Mouse (Mus musculus) hindbrain, embryonic 13.5 days (tissue): ENCODE data around the gene Psmb5. TPM values are rescaled to one million over a fixed set of nuclear protein-coding genes. Genes with fewer than 3 reads are reported as not detected.
A peak's percentile ranks its signal among the peaks of the same experiment; 100 is the strongest.

ENCODE experiments used
- ATAC-seq: fragments of 200-750 bp; cut with Nextera tagmentation; 2 replicates; pipeline ENCODE4 v1.8.0; 2017; ENCODE audit warnings: moderate TSS enrichment; ENCODE audit not compliant: low FRiP score
- H3K27ac ChIP-seq: fragments of 300-500 bp; sonication (generic); 2 replicates; pipeline ENCODE4 v1.5.1; 2015; ENCODE audit warnings: inconsistent platforms, mild to moderate bottlenecking, moderate library complexity
- H3K27me3 ChIP-seq: fragments of 300-500 bp; sonication (generic); 2 replicates; pipeline ENCODE4 v1.6.1; 2015; ENCODE audit warnings: mild to moderate bottlenecking, inconsistent platforms
- H3K36me3 ChIP-seq: fragments of 300-500 bp; sonication (generic); 2 replicates; pipeline ENCODE4 v1.6.1; 2015; ENCODE audit warnings: mild to moderate bottlenecking, inconsistent platforms
- H3K4me1 ChIP-seq: fragments of 300-500 bp; sonication (generic); replicated peaks from 2 replicates; pipeline ENCODE4 v1.6.1; 2015; ENCODE audit warnings: inconsistent platforms
- H3K4me2 ChIP-seq: fragments of 300-500 bp; sonication (generic); 2 replicates; pipeline ENCODE4 v1.6.1; 2015; ENCODE audit warnings: inconsistent platforms, mild to moderate bottlenecking, moderate library complexity
- H3K4me3 ChIP-seq: fragments of 300-500 bp; sonication (generic); 2 replicates; pipeline ENCODE4 v1.5.1; 2015; ENCODE audit warnings: mild to moderate bottlenecking, inconsistent platforms
- H3K9ac ChIP-seq: fragments of 300-500 bp; sonication (generic); 2 replicates; pipeline ENCODE4 v1.6.1; 2015; ENCODE audit warnings: mild to moderate bottlenecking, inconsistent platforms
- H3K9me3 ChIP-seq: fragments of 300-500 bp; sonication (generic); 2 replicates; pipeline ENCODE4 v1.6.1; 2016; ENCODE audit warnings: inconsistent platforms
- WGBS: fragments of 180-500 bp; shearing (Covaris S2); methylation state at CpG from one replicate; pipeline ENCODE4 v1.1.7; 2015; 5-methylcytosine and 5-hydroxymethylcytosine counted together
- polyA plus RNA-seq: library from polyadenylated mRNA; unstranded; fragments of >200 nt; fragmentation: Nextera tagmentation; extraction: Ambion mirVana; gene quantifications from 2 replicates; pipeline ENCODE4 v1.2.1, GENCODE M21; 2015

Psmb5 gene
- polyA plus RNA-seq: 439 and 447 TPM in 2 replicates

DNA sequence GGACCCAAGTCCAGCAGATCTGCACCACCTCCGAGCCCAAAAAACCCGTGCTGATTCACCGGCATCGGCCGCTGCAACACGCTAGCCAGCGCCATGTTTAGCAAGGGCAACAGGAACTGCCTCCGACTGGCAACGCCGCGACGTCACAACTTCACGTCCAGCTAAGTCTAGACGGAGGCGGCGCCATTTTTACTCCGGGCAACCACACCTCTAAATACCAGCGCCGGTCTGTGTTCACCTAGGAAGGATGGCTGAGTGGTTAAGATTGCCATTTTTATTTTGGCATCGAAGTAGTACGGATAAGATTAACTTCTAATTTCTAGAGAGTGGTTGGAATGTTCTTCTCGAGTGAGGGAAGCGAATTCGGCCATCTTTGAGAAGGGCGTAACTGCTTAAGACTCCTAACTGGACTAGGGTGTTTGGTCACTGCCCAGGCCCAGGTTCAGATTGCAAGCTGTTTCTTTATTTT, at the start of gene Psmb5:
Gene Psmb5, minus strand, starts transcription at position 126 of the 469 bp plus-strand sequence.
- peak; percentile 89 for ATAC-seq
- H3K4me3 ChIP-seq: peak within 1 kb of the TSS; percentile 79
- H3K36me3 ChIP-seq: peaks cover 28% of the 10 kb centered on the region
- peak within 1 kb of the TSS; percentile 76 for H3K4me2 ChIP-seq
- peaks cover 26% of the 10 kb centered on the region for H3K4me1 ChIP-seq
- H3K27me3 ChIP-seq: no peaks in the 10 kb centered on the region
- peak within 1 kb of the TSS; percentile 89 for H3K27ac ChIP-seq
- H3K9ac ChIP-seq: peak within 1 kb of the TSS; percentile 93
- under 1% methylated on average over 25 of the region's 25 CpGs for WGBS
- no peaks in the 10 kb centered on the region for H3K9me3 ChIP-seq

DNA sequence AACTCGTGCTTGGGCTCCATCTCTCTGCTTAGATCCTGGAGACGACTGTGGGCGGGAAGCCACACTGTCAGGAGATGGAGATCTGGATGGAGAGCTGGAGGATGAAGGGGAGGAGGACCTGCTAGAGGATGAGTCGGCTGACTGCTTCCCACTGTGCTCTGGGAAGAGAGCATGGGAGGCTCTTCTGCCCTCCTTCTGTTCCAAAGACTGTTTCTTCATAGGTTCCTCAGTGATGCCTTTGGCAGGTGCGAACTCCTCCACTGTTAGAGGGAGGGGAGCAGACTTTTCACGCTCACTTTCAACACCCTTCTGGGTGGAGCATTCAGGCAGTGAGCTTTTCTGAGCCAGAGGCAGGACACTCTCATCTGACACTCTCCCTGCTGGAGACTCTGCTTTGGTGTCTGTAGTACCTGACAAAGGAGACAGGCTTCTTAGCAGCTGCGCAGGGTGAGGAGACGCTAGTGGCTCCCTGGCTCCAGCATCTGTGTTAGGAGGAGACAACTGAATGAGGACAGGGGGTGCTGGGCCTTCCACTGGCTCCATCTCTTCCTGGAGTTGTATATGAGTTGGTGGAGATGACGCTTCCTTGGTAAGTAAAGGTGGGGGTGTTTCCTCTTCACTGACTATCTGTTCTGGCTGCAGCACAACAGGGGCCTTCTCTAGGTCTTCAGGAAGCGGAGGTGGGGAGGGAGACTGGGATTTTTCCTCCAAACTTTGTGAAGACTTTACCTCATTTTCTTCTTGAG, 46.8 kb upstream of the Psmb5 start:
- Histone ChIP-seq H3K4me1 (no peaks in the 10 kb centered on the region), H3K4me3 (no peak overlapping the region), H3K9me3 (no peaks in the 10 kb centered on the region), H3K36me3 (peaks cover 97% of the 10 kb centered on the region), H3K27me3 (no peaks in the 10 kb centered on the region), H3K4me2 (no peak overlapping the region), H3K9ac (no peak overlapping the region), H3K27ac (no peak overlapping the region)
- WGBS: 90% methylated on average over 10 of the region's 10 CpGs
- ATAC-seq: no peak

DNA sequence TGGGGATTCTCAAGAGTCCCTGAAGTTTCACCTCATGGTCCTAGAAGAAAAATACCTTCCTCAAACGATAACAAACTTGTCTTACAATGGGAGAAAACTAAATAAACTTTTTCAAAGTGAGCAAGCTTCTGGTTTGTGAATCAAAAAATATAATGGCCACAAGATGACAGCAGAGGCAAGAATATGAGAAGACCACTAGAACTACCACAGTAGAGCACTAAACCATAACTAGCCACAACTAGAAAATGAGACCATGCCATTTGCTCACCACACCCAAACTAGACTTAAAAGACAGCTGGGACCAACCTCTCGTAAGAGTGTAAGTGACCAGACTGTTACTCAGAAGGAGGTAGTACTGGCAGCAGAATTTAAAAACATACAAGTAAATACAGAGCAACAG, 42.2 kb upstream of the Psmb5 start:
- Histone ChIP-seq H3K4me2 (no peak overlapping the region), H3K4me1 (no peaks in the 10 kb centered on the region), H3K27me3 (no peaks in the 10 kb centered on the region), H3K9me3 (no peaks in the 10 kb centered on the region), H3K27ac (no peak overlapping the region), H3K4me3 (no peak overlapping the region), H3K36me3 (peaks cover 92% of the 10 kb centered on the region), H3K9ac (no peak overlapping the region)
- 99% methylated on average over 2 of the region's 2 CpGs for WGBS
- ATAC-seq: no peak

DNA sequence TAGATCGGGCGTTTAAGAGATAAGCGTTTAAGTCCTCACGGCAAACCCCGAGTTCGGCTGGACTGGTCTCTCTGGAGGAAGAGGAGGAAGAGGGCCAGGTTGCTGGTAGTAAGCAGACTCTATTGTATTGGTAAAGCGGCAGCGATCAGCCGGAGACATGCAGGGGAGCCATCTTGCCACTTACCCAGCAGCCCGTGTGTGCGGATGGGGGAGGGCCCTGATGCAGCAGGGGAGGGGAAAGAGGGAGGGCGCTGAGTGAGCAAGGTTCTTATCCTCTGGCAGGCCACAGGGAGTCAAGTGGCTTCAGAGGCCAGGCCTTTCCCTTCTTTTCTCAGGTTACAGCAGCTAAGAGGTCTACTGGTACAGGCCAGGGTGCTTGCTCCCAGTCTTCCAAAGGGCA, 35.7 kb upstream of the Psmb5 start:
- no peaks in the 10 kb centered on the region for H3K9me3 ChIP-seq
- H3K27ac ChIP-seq: peak overlapping the region; percentile 91
- under 1% methylated on average over 12 of the region's 12 CpGs for WGBS
- H3K36me3 ChIP-seq: peaks cover 65% of the 10 kb centered on the region
- ATAC-seq: peak; percentile 83
- H3K27me3 ChIP-seq: no peaks in the 10 kb centered on the region
- H3K4me1 ChIP-seq: peaks cover 48% of the 10 kb centered on the region
- H3K4me2 ChIP-seq: peak overlapping the region; percentile 97
- H3K9ac ChIP-seq: peak overlapping the region; percentile 90
- H3K4me3 ChIP-seq: peak overlapping the region; percentile 72

DNA sequence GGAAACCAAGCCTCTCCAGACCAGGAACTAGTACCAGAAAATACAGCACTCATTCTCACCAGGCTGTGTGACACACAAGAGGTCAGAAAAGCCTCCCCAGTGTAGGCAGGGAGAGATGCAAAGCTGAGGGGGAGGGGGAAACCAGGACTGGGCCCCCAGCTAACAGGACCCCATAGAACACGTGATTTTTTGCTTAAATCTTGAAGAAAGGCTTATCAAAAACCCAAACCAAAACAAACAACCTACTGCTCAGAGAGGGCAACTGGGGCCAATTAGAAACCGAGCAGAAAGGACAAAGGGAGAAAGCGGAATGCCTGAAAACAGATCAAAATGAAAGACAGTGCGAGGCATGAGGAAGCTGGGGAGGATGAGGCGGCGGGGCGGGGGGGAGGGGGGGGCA, 35.0 kb upstream of the Psmb5 start:
- Histone ChIP-seq H3K9ac (peak overlapping the region; percentile 90), H3K4me3 (peak overlapping the region; percentile 72), H3K4me1 (peaks cover 55% of the 10 kb centered on the region), H3K36me3 (peaks cover 65% of the 10 kb centered on the region), H3K27ac (peak overlapping the region; percentile 91), H3K27me3 (no peaks in the 10 kb centered on the region), H3K9me3 (no peaks in the 10 kb centered on the region), H3K4me2 (peak overlapping the region; percentile 97)
- ATAC-seq: no peak
- 0% methylated on average over 7 of the region's 7 CpGs for WGBS

DNA sequence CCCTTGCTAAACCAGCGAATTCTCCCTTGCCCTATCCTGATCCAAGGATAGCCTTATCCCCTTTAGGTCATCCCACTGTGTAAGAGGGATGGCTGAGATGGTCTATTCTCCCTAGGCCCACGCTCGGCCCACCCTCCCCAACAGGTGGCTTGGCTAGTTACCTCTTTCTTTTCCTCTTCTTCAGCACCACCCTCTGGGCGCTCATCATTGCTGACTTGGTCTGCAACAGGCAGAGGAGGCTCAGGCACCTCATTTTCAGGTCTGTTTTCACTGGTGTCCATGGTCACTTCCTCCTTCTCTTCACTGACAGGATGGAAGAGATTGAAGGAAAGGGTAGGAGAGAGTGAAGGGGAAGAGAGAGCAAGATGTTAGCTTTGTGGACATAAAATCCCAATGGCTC, 33.7 kb upstream of the Psmb5 start:
- Histone ChIP-seq H3K36me3 (peaks cover 65% of the 10 kb centered on the region), H3K9ac (peak overlapping the region; percentile 90; the same call in 1 of the 2 replicates), H3K4me2 (peak overlapping the region; percentile 97), H3K27ac (peak overlapping the region; percentile 58), H3K4me1 (peaks cover 55% of the 10 kb centered on the region), H3K27me3 (no peaks in the 10 kb centered on the region), H3K9me3 (no peaks in the 10 kb centered on the region), H3K4me3 (peak overlapping the region; percentile 72)
- 0 out of 2 replicates have a peak, but pooled peaks have one; percentile 5 for ATAC-seq
- WGBS: 76% methylated on average over 4 of the region's 4 CpGs

DNA sequence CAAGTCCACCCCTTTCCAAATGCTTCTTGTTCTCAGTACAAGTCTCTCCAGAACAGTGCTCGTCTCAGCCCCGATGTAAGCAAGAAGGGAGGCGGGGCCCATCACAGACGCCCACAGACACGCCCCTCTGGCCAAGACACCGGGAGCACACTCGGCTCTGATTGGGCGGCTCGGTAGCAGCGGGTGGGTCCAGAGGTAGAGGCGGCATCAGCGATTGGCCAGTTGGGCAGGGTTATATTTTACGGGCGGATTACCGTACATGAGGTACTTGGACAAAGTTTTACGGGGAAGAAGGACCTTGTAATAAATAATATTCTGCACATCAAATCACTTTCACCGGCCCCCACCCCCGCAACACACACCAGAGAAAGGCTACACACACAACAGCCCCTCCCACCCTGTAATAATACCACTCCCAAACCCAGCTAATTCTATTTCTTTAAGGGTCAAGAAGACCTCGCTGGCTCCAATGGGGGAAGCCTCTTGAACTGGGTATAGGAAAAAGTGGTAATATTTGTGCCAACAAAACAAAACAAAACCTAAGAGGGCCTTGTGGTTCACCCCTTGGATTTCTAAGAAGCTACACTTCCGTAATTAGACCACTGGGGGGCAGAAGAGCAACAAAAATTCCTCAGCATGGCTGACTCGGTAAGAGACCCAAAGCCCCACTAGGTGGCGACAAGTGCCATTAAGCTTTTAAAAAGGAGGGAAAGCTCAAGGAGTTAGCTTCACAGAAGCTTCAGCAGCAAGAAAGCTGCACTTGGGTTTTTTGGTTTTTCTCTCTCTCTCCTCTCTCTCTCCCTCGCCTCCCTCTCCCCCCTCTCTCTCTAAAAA, 33.0 kb upstream of the Psmb5 start:
- peak; percentile 33 for ATAC-seq
- Histone ChIP-seq H3K9me3 (no peaks in the 10 kb centered on the region), H3K4me3 (peak overlapping the region; percentile 72), H3K27me3 (no peaks in the 10 kb centered on the region), H3K4me1 (peaks cover 55% of the 10 kb centered on the region), H3K27ac (peak overlapping the region; percentile 58), H3K9ac (no peak overlapping the region), H3K4me2 (peak overlapping the region; percentile 97), H3K36me3 (peaks cover 65% of the 10 kb centered on the region)
- 63% methylated on average over 23 of the region's 23 CpGs for WGBS

DNA sequence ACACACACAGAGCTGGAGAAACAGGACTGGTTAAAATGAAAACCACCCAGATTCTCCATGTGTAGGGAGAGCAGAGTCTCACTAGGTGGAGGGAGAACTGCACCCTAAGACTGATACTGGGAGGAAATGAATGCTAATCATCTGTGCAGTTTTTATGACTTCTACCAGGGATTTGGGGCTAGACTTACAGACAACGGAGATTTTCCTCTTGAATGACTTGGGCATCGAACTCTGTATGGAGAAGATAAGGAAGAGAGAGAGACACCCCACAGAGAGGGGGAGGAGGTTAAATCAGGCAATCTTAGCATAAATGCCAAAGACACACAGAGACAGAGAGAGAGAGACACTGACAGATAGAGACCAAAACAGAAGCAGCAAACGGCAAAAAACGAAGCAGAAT, 30.1 kb upstream of the Psmb5 start:
- H3K27me3 ChIP-seq: no peaks in the 10 kb centered on the region
- H3K4me1 ChIP-seq: peaks cover 46% of the 10 kb centered on the region
- no peak overlapping the region for H3K4me3 ChIP-seq
- WGBS: 83% methylated on average over 4 of the region's 4 CpGs
- H3K9me3 ChIP-seq: no peaks in the 10 kb centered on the region
- no peak for ATAC-seq
- H3K36me3 ChIP-seq: peaks cover 84% of the 10 kb centered on the region
- H3K4me2 ChIP-seq: no peak overlapping the region
- no peak overlapping the region for H3K27ac ChIP-seq
- no peak overlapping the region for H3K9ac ChIP-seq

DNA sequence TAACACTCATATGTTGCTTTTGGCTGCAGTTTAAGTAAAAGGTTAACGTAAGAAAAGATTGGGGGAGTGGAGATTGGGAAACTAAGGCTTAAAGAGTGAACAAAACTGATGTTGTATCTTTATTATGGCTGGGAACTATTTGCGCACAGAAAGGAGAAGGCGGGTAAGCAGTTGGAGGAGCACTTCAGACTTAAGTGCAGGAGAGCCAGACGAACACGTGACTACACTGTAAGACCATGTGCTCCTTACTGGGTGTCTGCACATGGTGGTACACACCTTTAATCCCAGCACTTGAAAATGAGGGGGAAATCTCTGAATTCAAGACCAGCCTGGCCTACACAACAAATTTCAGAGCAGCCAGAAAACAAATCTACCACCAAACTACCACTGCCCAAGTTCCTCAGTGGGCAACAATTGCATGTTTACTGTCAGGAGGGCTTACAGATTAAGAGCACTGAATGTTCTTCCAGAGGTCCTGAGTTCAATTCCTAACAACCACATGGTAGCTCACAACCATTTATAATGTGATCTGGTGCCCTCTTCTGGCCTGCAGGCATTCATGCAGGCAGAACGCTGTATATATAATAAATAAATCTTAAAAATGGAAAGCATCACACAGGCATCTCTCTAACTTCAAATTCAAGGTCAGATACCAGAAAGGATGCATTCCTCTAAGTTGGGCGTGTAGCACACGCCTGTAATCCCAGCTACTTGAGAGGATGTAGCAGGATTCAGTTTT, 29.2 kb upstream of the Psmb5 start:
- ATAC-seq: no peak
- H3K27me3 ChIP-seq: no peaks in the 10 kb centered on the region
- no peak overlapping the region for H3K4me3 ChIP-seq
- peaks cover 92% of the 10 kb centered on the region for H3K36me3 ChIP-seq
- no peak overlapping the region for H3K4me2 ChIP-seq
- H3K9me3 ChIP-seq: no peaks in the 10 kb centered on the region
- peaks cover 43% of the 10 kb centered on the region for H3K4me1 ChIP-seq
- no peak overlapping the region for H3K27ac ChIP-seq
- no peak overlapping the region for H3K9ac ChIP-seq
- 93% methylated on average over 8 of the region's 8 CpGs for WGBS

DNA sequence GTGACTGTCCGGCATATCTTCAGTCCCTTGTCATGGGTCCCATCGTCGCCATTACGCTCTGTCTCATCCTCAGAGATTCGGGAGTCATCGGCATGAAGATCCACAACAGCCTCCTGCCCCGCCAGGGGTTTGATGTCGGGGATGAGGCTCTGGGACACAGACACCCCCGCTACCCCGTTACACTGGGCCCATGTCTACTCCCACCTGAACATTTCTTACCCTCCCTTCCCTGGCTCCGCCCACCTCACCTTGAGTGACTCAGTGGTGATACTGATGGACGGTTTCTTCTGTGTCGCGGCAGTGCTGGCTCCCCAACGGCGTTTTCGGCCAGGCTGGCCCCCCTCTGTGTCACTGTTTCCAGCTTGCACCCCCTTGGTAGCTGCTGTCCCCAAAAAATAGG, 28.6 kb upstream of the Psmb5 start:
- WGBS: 93% methylated on average over 17 of the region's 17 CpGs
- no peak for ATAC-seq

DNA sequence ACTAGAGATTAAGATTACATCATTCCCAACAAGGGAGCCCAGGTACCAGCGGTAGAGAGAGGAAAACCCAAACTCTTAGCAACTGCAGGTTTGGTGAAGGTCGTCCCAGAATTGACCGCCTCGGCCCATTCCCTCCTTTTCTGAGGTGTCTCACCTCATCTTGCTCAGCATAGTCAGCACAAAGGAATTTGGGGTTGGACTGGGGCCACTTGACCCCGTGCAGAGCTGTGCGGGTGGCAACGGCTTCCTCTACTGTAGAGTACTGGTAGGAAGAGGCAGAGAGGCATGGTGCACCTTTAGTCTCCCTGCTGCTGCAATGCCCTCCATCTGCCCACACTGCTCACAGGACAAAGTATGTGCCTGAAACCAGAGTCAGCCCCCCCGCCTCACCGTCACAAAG, 26.5 kb upstream of the Psmb5 start:
- Histone ChIP-seq H3K4me1 (peaks cover 34% of the 10 kb centered on the region), H3K9me3 (no peaks in the 10 kb centered on the region), H3K36me3 (peaks cover 70% of the 10 kb centered on the region), H3K9ac (no peak overlapping the region), H3K27ac (no peak overlapping the region), H3K4me3 (no peak overlapping the region), H3K27me3 (no peaks in the 10 kb centered on the region), H3K4me2 (no peak overlapping the region)
- whole genome bisulfite sequencing: 93% methylated on average over 9 of the region's 9 CpGs
- no peak for ATAC-seq

More for the DNA sequence above, 28.6 kb upstream of the Psmb5 start:
- no peak overlapping the region for H3K4me3 ChIP-seq
- H3K9me3 ChIP-seq: no peaks in the 10 kb centered on the region
- H3K4me2 ChIP-seq: no peak overlapping the region
- no peak overlapping the region for H3K9ac ChIP-seq
- no peak overlapping the region for H3K27ac ChIP-seq
- peaks cover 39% of the 10 kb centered on the region for H3K4me1 ChIP-seq
- peaks cover 89% of the 10 kb centered on the region for H3K36me3 ChIP-seq
- no peaks in the 10 kb centered on the region for H3K27me3 ChIP-seq

DNA sequence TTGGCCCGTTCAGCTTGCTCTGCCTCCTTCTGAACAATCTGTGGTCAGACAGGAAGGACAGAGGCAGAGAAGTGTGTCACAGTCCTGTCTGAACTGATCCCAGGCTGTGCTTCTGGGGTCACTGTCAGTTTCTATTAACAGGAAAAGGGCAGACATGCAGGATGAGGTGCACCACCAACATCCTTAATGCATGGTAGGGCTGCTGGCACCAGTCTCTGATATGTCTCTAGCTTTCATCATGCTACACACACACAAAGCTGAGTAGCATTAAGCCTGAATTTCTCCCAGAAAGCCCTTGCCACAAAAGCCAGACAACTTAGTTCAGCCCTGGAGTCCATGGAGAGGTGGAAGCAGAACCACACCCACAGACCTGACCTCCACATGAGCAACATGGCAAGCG, 25.2 kb upstream of the Psmb5 start:
- Histone ChIP-seq H3K4me2 (no peak overlapping the region), H3K4me1 (peaks cover 34% of the 10 kb centered on the region), H3K4me3 (no peak overlapping the region), H3K9ac (0 out of 2 replicates have a peak overlapping the region, but pooled peaks have one; percentile 2), H3K36me3 (peaks cover 68% of the 10 kb centered on the region), H3K27me3 (no peaks in the 10 kb centered on the region), H3K9me3 (no peaks in the 10 kb centered on the region), H3K27ac (no peak overlapping the region)
- ATAC-seq: no peak
- 87% methylated on average over 2 of the region's 2 CpGs for WGBS
